Mouse (Mus musculus): Measurements from ENCODE around the gene Prkar2a.
A peak's percentile ranks its signal among the peaks of the same experiment; 100 is the strongest.

Gene Prkar2a

GRCm38 (mm10) chr9:108796351-108796981 is 107.4 kb downstream of the Prkar2a start:
- peak; percentile 51 for DNase-seq (ENCODE audit: low spot score)

DNA sequence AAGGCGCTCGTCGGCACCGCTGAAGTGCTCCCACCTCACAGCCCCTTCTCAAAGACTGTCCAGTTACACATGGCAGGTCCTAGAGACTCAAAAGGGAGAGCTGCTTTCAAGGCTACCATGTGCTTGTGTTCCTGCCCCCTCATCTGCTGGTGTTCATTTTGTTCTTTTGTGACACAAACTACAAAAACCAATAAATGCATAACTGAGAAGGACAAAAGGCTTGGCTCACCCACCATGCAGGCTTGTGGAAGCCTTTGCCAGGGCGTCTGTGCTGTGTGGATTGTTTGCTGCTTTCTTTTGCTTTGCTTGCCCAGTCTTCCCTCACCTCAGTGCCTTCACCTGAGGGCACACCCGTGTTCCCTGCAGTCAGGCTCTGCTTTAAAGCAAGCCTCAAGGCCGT is 108.4 kb downstream of the Prkar2a start:
- no peak for DNase-seq (ENCODE audit: low spot score)

- no peak for DNase-seq (ENCODE audit: low spot score)
These were observed 109.5 kb downstream of the Prkar2a start for GRCm38 (mm10) chr9:108798508-108799075.

- DNase-seq (ENCODE audit: low spot score): no peak
These were observed 110.5 kb downstream of the Prkar2a start for GRCm38 (mm10) chr9:108799564-108799963.

Measured in lung, postnatal 25 days (tissue).